Mouse (Mus musculus) neutrophil, adult 5-6 weeks (primary cell): Measurements from ENCODE around the gene Zbtb7b. TPM values are rescaled to one million over a fixed set of nuclear protein-coding genes. Genes with fewer than 3 reads are reported as not detected.

Experiments used
- total RNA-seq: library from RNA; stranded (forward); fragments of 200-1000 nt; gene quantifications from 2 replicates; pipeline ENCODE4 v1.2.3, GENCODE M21; 2017

Zbtb7b gene
- total RNA-seq, 1 experiment from 2014 or later: 90.9 TPM

Other genes starting within 250 kb of the Zbtb7b start
- 0.25 and 0.47 TPM in 2 replicates for gene Hcn3, start 234.6 kb downstream of the Zbtb7b start, total RNA-seq
- gene Clk2, start 230.0 kb downstream of the Zbtb7b start, total RNA-seq: 159 and 180 TPM in 2 replicates
- 58.2 and 64.2 TPM in 2 replicates for gene Scamp3, start 217.3 kb downstream of the Zbtb7b start, total RNA-seq
- gene Fam189b, start 211.6 kb downstream of the Zbtb7b start, total RNA-seq: 7.7 and 8.2 TPM in 2 replicates
- 73.5 and 76.0 TPM in 2 replicates for gene Gba, start 191.8 kb downstream of the Zbtb7b start, total RNA-seq
- 2.0 and 5.8 TPM in 2 replicates for gene Thbs3, start 179.6 kb downstream of the Zbtb7b start, total RNA-seq
- 65.6 and 83.4 TPM in 2 replicates for gene Mtx1, start 167.7 kb downstream of the Zbtb7b start, total RNA-seq
- 4.5 and 7.1 TPM in 2 replicates for gene Muc1, start 165.7 kb downstream of the Zbtb7b start, total RNA-seq
- 52.2 and 53.9 TPM in 2 replicates for gene Krtcap2, start 148.8 kb downstream of the Zbtb7b start, total RNA-seq
- 2.2 and 2.3 TPM in 2 replicates for gene Trim46, start 148.5 kb downstream of the Zbtb7b start, total RNA-seq
- gene Dpm3, start 135.4 kb downstream of the Zbtb7b start, total RNA-seq: 25.7 and 30.4 TPM in 2 replicates
- 99.3 and 112 TPM in 2 replicates for gene Slc50a1, start 124.2 kb downstream of the Zbtb7b start, total RNA-seq
- gene Efna1, start 113.6 kb downstream of the Zbtb7b start, total RNA-seq: 1.3 TPM in 1 of 2 replicates, not detected in the other
- not detected in 2 replicates for gene Efna3, start 71.8 kb downstream of the Zbtb7b start, total RNA-seq
- not detected in 2 replicates for gene Efna4, start 56.7 kb downstream of the Zbtb7b start, total RNA-seq
- gene Adam15, start 44.8 kb downstream of the Zbtb7b start, total RNA-seq: 28.9 and 55.5 TPM in 2 replicates
- gene Dcst2, start 32.8 kb downstream of the Zbtb7b start, total RNA-seq: not detected in 2 replicates
- not detected in 2 replicates for gene Dcst1, start 29.5 kb downstream of the Zbtb7b start, total RNA-seq
- gene Lenep, start 8.0 kb upstream of the Zbtb7b start, total RNA-seq: 2.2 and 5.7 TPM in 2 replicates
- gene Flad1, start 17.1 kb upstream of the Zbtb7b start, total RNA-seq: 21.1 and 25.6 TPM in 2 replicates
- gene Cks1b, start 23.6 kb upstream of the Zbtb7b start, total RNA-seq: 1.6 and 2.4 TPM in 2 replicates
- gene Shc1, start 23.7 kb upstream of the Zbtb7b start, total RNA-seq: 51.4 and 58.1 TPM in 2 replicates
- gene Pygo2, start 35.4 kb upstream of the Zbtb7b start, total RNA-seq: 35.8 and 41.4 TPM in 2 replicates
- 196 TPM in 2 replicates for gene Pbxip1, start 41.9 kb upstream of the Zbtb7b start, total RNA-seq
- 22.3 and 24.7 TPM in 2 replicates for gene Pmvk, start 59.8 kb upstream of the Zbtb7b start, total RNA-seq
- gene Kcnn3, start 125.4 kb upstream of the Zbtb7b start, total RNA-seq: not detected in 2 replicates